Mouse (Mus musculus) CD4-positive helper T cell, adult 2 months (primary cell): Measurements from ENCODE around the gene Olfr839-ps1.

Source experiments
- DNase-seq: peaks from one replicate; pipeline ENCODE4 v3.0.0-alpha.2; 2012; ENCODE audit warnings: low read depth, missing footprints, low spot score

Olfr839-ps1 gene

DNA sequence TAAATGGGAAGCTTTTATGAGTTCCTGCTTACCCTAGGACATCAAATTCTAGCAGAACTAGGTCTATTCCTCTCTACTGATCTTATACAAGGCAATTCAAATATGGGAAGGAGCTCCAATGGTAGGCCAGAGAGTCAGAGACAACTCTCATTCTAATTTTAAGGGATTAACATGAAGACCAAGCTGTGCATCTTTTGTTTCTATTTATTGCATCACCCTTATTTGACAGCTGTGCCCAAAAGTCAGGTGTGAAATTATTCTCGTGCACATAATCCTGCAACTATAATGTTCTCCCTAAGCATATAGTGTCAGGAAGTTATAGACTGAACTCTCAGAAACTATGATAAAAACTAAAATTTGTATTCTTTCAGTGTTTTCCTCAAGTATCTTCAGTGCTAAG, at the start of gene Olfr839-ps1:
Gene Olfr839-ps1, minus strand, starts transcription at position 101 of the 400 bp plus-strand sequence.
- DNase-seq: no peak

DNA sequence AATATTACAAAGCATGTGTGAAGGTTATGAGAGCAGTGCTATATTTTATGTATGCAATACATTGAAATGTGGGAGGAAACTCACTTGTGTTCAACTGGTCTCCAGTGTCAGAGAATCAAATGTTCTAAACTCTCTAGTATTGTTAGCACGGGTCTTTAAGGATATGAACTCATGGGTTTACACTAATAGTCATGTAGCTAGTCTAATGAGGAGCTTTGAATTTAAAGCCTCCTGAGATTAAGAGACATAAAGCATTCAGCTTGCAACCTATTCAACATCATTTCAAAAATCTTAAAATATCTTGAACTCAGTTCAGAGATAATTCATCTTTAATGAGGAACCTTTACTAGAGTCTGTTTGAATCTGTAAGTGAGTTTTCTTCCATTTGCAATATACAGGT, 41.1 kb downstream of the Olfr839-ps1 start, which contains the start of gene Olfr837:
Gene Olfr837, plus strand, starts transcription at position 301 of the 400 bp plus-strand sequence.
- DNase-seq: no peak

DNA sequence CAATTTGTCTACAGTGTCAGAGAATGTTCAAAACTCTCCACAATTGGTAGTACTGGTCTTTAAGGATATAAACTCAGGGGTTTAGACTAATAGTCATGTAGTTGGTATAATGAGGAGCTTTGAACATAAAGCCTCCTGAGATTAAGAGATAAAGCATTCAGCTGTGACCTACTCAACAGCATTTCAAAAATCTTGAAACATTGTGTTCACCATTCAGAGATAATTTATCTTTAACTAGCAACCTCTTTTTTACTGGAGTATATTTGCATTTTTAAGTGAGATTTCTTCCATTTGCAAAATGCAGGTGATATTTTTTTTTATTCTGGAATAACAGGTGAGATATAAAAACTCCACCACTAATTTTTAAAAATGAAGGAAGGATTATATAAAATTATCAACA, 57.0 kb downstream of the Olfr839-ps1 start, which contains the start of gene Olfr836:
Gene Olfr836, plus strand, starts transcription at position 301 of the 400 bp plus-strand sequence.
- no peak for DNase-seq
